Comparison of ENCODE assay signal across 11 mouse cellular contexts in the genomic region with DNA sequence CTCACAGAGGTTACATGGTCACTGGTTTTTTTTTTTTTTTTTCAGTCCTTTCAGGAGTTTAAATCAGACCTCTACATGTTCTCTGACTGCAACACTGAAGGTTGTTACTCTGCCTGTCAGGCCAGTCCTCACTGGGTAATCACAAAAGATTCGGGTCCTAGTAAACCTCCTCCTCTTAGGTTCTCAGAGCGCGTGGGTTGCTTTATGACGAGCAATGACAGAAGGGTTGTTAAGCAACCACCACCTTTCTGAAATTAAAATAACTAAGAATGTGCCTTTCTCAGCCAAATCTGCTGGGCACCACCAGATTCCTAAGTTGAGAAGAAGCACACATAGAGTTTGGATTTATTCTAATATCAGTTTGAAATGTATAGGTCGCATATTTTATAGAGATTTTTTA.
"Had no signal": no experiment of that assay in that cellular context is flagged by ENCODE, and none has a peak within 500 bp of the region (broad histone marks: within the 10 kb centered on the region; RNA-seq: fewer than 3 reads in every experiment).

No protein-coding gene starts in this region.

- DNase-seq: kidney, adult 2 months; kidney, postnatal 25 days; liver, embryonic 13.5 days; lung, adult 2 months; lung, postnatal 14 days; lung, postnatal 4 days; spleen, adult 18-20 months; thymus, adult 18-20 months; thymus, postnatal 36 days had no signal

- ATAC-seq: intestine, postnatal 0 days; midbrain, embryonic 15.5 days had no signal
